8 mouse cellular contexts compared by ENCODE assay signal in genomic region chr9:121316621-121317405, GRCm38 (mm10). TPM values are rescaled to one million over a fixed set of nuclear protein-coding genes. Genes with fewer than 3 reads are reported as not detected.
A peak's percentile ranks its signal among the peaks of the same experiment; 100 is the strongest.
DNase-seq lines count a peak whose midpoint lies in the region; ATAC-seq and TF ChIP-seq lines count a peak whose summit lies in the region.

No protein-coding gene starts in this region.

- H3K27ac ChIP-seq in layer of hippocampus, adult 2 months = peak overlapping the region; percentile 85
- peak overlapping the region; percentile 70 for H3K27ac ChIP-seq in intestine, embryonic 16.5 days (ENCODE audit: low read length)

- H3K4me1 ChIP-seq in intestine, embryonic 16.5 days (ENCODE audit: control insufficient read depth, insufficient read depth, low read length) = peaks cover 62% of the 10 kb centered on the region

- H3K4me2 ChIP-seq in intestine, embryonic 16.5 days (ENCODE audit: low read depth, low read length) = no peak overlapping the region

- DNase-seq in layer of hippocampus, adult 2 months (ENCODE audit: low spot score in 2 of 2) = no peak
- no peak for DNase-seq in layer of hippocampus, adult 9-11 months
- DNase-seq in brain, embryonic 14.5 days (ENCODE audit: low read depth) = peak; percentile 56
- no peak for DNase-seq in layer of hippocampus, adult 18-20 months (ENCODE audit: low spot score in 2 of 2)
- no peak for DNase-seq in spleen, postnatal 14 days (ENCODE audit: low spot score in 2 of 2)

- no peak overlapping the region for H3K9ac ChIP-seq in intestine, embryonic 16.5 days (ENCODE audit: low read depth, low read length)

- peak; percentile 54 for ATAC-seq in granulocyte monocyte progenitor cell, adult 5-6 weeks (replicated peaks; ENCODE audit: poor library complexity, severe bottlenecking)
- ATAC-seq in intestine, embryonic 16.5 days = 0 out of 2 replicates have a peak, but pooled peaks have one; percentile 5
- ATAC-seq in megakaryocyte progenitor cell, adult 5-6 weeks (replicated peaks; ENCODE audit: poor library complexity) = peak; percentile 33

- no peaks in the 10 kb centered on the region for H3K36me3 ChIP-seq in intestine, embryonic 16.5 days (ENCODE audit: control insufficient read depth, insufficient read depth, low read length)

- TF ChIP-seq POLR2A in brain, embryonic 14.5 days (IDR thresholded peaks at IDR 0.05; ENCODE audit: borderline replicate concordance, extremely low read depth, insufficient read depth, insufficient read length, poor library complexity, severe bottlenecking) = no peak

- WGBS in intestine, embryonic 16.5 days = 55% methylated on average over 12 of the region's 12 CpGs

- H3K9me3 ChIP-seq in intestine, embryonic 16.5 days (ENCODE audit: control insufficient read depth, low read length) = no peaks in the 10 kb centered on the region

- H3K27me3 ChIP-seq in intestine, embryonic 16.5 days (replicated peaks; ENCODE audit: control insufficient read depth, insufficient read depth, low read length) = no peaks in the 10 kb centered on the region

- H3K4me3 ChIP-seq in layer of hippocampus, adult 2 months = no peak overlapping the region
- no peak overlapping the region for H3K4me3 ChIP-seq in intestine, embryonic 16.5 days (ENCODE audit: low read length)

- no peak for TF ChIP-seq CTCF in layer of hippocampus, adult 2 months (conservative IDR thresholded peaks at IDR 0.05)
- TF ChIP-seq CTCF in brain, embryonic 14.5 days (IDR thresholded peaks at IDR 0.05; ENCODE audit: borderline replicate concordance, extremely low read depth, insufficient read depth, insufficient read length) = no peak

RNA-seq across cellular contexts. Expression of gene Trak1, which starts 19.5 kb away (rescaled TPM):
- total RNA-seq in layer of hippocampus, adult 2 months (2021) = 100 to 1,000 TPM; 255 to 260 TPM
- polyA plus RNA-seq in brain, embryonic 14.5 days (2012; rRNA removed) = 59.2 and 77.7 TPM in 2 replicates
- 29.7 and 42.5 TPM in 2 replicates for total RNA-seq in granulocyte monocyte progenitor cell, adult 5-6 weeks (2014; fragmentation: Nextera tagmentation)
- total RNA-seq in granulocyte monocyte progenitor cell, adult 5-6 weeks (2017) = 15.9 and 25.3 TPM in 2 replicates
- polyA plus RNA-seq in intestine, embryonic 16.5 days (2015; fragmentation: Nextera tagmentation; extraction: Ambion mirVana) = 21.7 and 23.7 TPM in 2 replicates
- 30.2 and 33.4 TPM in 2 replicates for total RNA-seq in megakaryocyte progenitor cell, adult 5-6 weeks (2015)
- 21.0 and 24.0 TPM in 2 replicates for total RNA-seq in megakaryocyte progenitor cell, adult 5-6 weeks (2017)
- 100 to 1,000 TPM; 228 to 237 TPM for total RNA-seq in layer of hippocampus, adult 18-20 months (2021)

RNA-seq across cellular contexts. Expression of gene Ulk4, which starts 39.8 kb away (rescaled TPM):
- total RNA-seq in layer of hippocampus, adult 2 months (2021) = 1 to 10 TPM; 9.5 to 9.9 TPM
- polyA plus RNA-seq in brain, embryonic 14.5 days (2012; rRNA removed) = 7.3 and 7.8 TPM in 2 replicates
- 1.4 TPM in 1 of 2 replicates, not detected in the other for total RNA-seq in granulocyte monocyte progenitor cell, adult 5-6 weeks (2014; fragmentation: Nextera tagmentation)
- 2.6 and 3.2 TPM in 2 replicates for total RNA-seq in granulocyte monocyte progenitor cell, adult 5-6 weeks (2017)
- 115 and 120 TPM in 2 replicates for polyA plus RNA-seq in intestine, embryonic 16.5 days (2015; fragmentation: Nextera tagmentation; extraction: Ambion mirVana)
- 0.25 and 0.68 TPM in 2 replicates for total RNA-seq in megakaryocyte progenitor cell, adult 5-6 weeks (2015)
- 2.8 and 4.7 TPM in 2 replicates for total RNA-seq in megakaryocyte progenitor cell, adult 5-6 weeks (2017)
- 1 to 10 TPM; 7.7 to 8.3 TPM for total RNA-seq in layer of hippocampus, adult 18-20 months (2021)

Comparison
In these comparisons a context has a peak if more than half of its experiments do, and no peak if none do; other contexts are left out.
1. RNA of gene Trak1, which starts 19.5 kb away (total RNA-seq): 255 to 260 TPM in layer of hippocampus, adult 2 months and 228 to 237 TPM in layer of hippocampus, adult 18-20 months; 21.0 to 33.4 TPM in megakaryocyte progenitor cell, adult 5-6 weeks and 15.9 to 42.5 TPM in granulocyte monocyte progenitor cell, adult 5-6 weeks; every median in the first group is over 4 times any median in the second.
2. Peak in every context shown above with its lines, with median percentiles within 50 percentile points of each other: ATAC-seq.